Mouse (Mus musculus) stomach, embryonic 14.5 days (tissue): ENCODE measurements around the gene Dmwd. TPM values are rescaled to one million over a fixed set of nuclear protein-coding genes. Genes with fewer than 3 reads are reported as not detected.

Source experiments
- ATAC-seq: fragments of 200-750 bp; cut with Nextera tagmentation; 2 replicates; pipeline ENCODE4 v1.8.0; 2017; ENCODE audit warnings: low read depth, moderate TSS enrichment; ENCODE audit not compliant: insufficient number of reproducible peaks, insufficient read depth, low FRiP score
- H3K27ac ChIP-seq: fragments of 300-500 bp; sonication (generic); 2 replicates; pipeline ENCODE4 v1.5.1; 2014; ENCODE audit warnings: mild to moderate bottlenecking, low read length, moderate library complexity, mixed read lengths
- H3K27me3 ChIP-seq: fragments of 300-500 bp; sonication (generic); 2 replicates; pipeline ENCODE4 v1.6.1; 2014; ENCODE audit warnings: low read length, control low read depth, mixed read lengths; ENCODE audit not compliant: control insufficient read depth, insufficient read depth
- H3K36me3 ChIP-seq: fragments of 300-500 bp; sonication (generic); 2 replicates; pipeline ENCODE4 v1.6.1; 2014; ENCODE audit warnings: mild to moderate bottlenecking, control low read depth, low read length, moderate library complexity, mixed read lengths; ENCODE audit not compliant: control insufficient read depth, insufficient read depth
- H3K4me1 ChIP-seq: fragments of 300-500 bp; sonication (generic); 2 replicates; pipeline ENCODE4 v1.6.1; 2014; ENCODE audit warnings: low read length, control low read depth, mixed read lengths; ENCODE audit not compliant: control insufficient read depth, insufficient read depth
- H3K4me2 ChIP-seq: fragments of 300-500 bp; sonication (generic); replicated peaks from 2 replicates; pipeline ENCODE4 v1.6.1; 2014; ENCODE audit warnings: low read depth, low read length, control low read depth
- H3K4me3 ChIP-seq: fragments of 300-500 bp; sonication (generic); 2 replicates; pipeline ENCODE4 v1.5.1; 2014; ENCODE audit warnings: low read depth, low read length, control low read depth
- H3K9ac ChIP-seq: fragments of 300-500 bp; sonication (generic); replicated peaks from 2 replicates; pipeline ENCODE4 v1.6.1; 2014; ENCODE audit warnings: low read depth, mild to moderate bottlenecking, control low read depth, low read length, moderate library complexity, mixed read lengths
- H3K9me3 ChIP-seq: fragments of 300-500 bp; sonication (generic); 2 replicates; pipeline ENCODE4 v1.6.1; 2016; ENCODE audit warnings: low read depth, low read length, control low read depth; ENCODE audit not compliant: control insufficient read depth
- WGBS: fragments of 180-500 bp; shearing (Covaris S2); extraction: QIAGEN DNeasy Blood & Tissue Kit; methylation state at CpG from one replicate; pipeline ENCODE4 v1.1.7; 2014; 5-methylcytosine and 5-hydroxymethylcytosine counted together
- polyA plus RNA-seq: library from polyadenylated mRNA; unstranded; fragments of >200 nt; fragmentation: Nextera tagmentation; extraction: Ambion mirVana; gene quantifications from 2 replicates; pipeline ENCODE4 v1.2.1, GENCODE M21; 2014

The Dmwd gene
- polyA plus RNA-seq, 1 experiment from 2014 or later: 16.8 TPM

GRCm38 (mm10) chr7:19050172-19050571 lies 25.9 kb upstream of the Dmwd start:
- H3K36me3 ChIP-seq: peaks cover 64% of the 10 kb centered on the region

GRCm38 (mm10) chr7:19051161-19051560 lies 24.9 kb upstream of the Dmwd start:
- 72% methylated on average over 4 of the region's 4 CpGs for WGBS
- no peaks in the 10 kb centered on the region for H3K9me3 ChIP-seq
- no peak overlapping the region for H3K4me3 ChIP-seq
- H3K36me3 ChIP-seq: peaks cover 54% of the 10 kb centered on the region
- H3K27ac ChIP-seq: no peak overlapping the region
- no peaks in the 10 kb centered on the region for H3K27me3 ChIP-seq
- ATAC-seq: no peak
- no peak overlapping the region for H3K9ac ChIP-seq
- H3K4me2 ChIP-seq: no peak overlapping the region
- peaks cover 5% of the 10 kb centered on the region; the same call in 1 of the 2 replicates for H3K4me1 ChIP-seq

More at GRCm38 (mm10) chr7:19050172-19050571, 25.9 kb upstream of the Dmwd start:
- WGBS: 85% methylated on average over 8 of the region's 8 CpGs
- H3K9me3 ChIP-seq: no peaks in the 10 kb centered on the region
- H3K27ac ChIP-seq: no peak overlapping the region
- H3K27me3 ChIP-seq: no peaks in the 10 kb centered on the region
- peaks cover 5% of the 10 kb centered on the region; the same call in 1 of the 2 replicates for H3K4me1 ChIP-seq
- no peak for ATAC-seq
- no peak overlapping the region for H3K4me3 ChIP-seq
- no peak overlapping the region for H3K9ac ChIP-seq
- H3K4me2 ChIP-seq: no peak overlapping the region

GRCm38 (mm10) chr7:19052345-19053135 lies 23.5 kb upstream of the Dmwd start:
- no peak overlapping the region for H3K4me2 ChIP-seq
- H3K27ac ChIP-seq: no peak overlapping the region
- no peaks in the 10 kb centered on the region for H3K27me3 ChIP-seq
- no peaks in the 10 kb centered on the region for H3K9me3 ChIP-seq
- 92% methylated on average over 15 of the region's 15 CpGs for WGBS
- no peak overlapping the region for H3K9ac ChIP-seq
- H3K4me3 ChIP-seq: no peak overlapping the region
- no peak for ATAC-seq
- peaks cover 5% of the 10 kb centered on the region; the same call in 1 of the 2 replicates for H3K4me1 ChIP-seq
- peaks cover 42% of the 10 kb centered on the region for H3K36me3 ChIP-seq

- Histone ChIP-seq H3K27ac (no peak overlapping the region), H3K9ac (no peak overlapping the region), H3K9me3 (no peaks in the 10 kb centered on the region), H3K4me3 (no peak overlapping the region), H3K4me1 (peaks cover 5% of the 10 kb centered on the region; the same call in 1 of the 2 replicates), H3K27me3 (no peaks in the 10 kb centered on the region), H3K36me3 (peaks cover 36% of the 10 kb centered on the region), H3K4me2 (no peak overlapping the region)
- ATAC-seq: no peak
- 84% methylated on average over 7 of the region's 7 CpGs for WGBS
Measured at GRCm38 (mm10) chr7:19053136-19053532, 22.9 kb upstream of the Dmwd start.

- ATAC-seq: no peak
- Histone ChIP-seq H3K4me1 (peaks cover 5% of the 10 kb centered on the region; the same call in 1 of the 2 replicates), H3K4me2 (peak within 1 kb of the TSS; percentile 16; the same call in 1 of the 2 replicates), H3K36me3 (peaks cover 25% of the 10 kb centered on the region), H3K9ac (no peak within 1 kb of the TSS), H3K27ac (no peak within 1 kb of the TSS), H3K4me3 (no peak within 1 kb of the TSS), H3K27me3 (no peaks in the 10 kb centered on the region), H3K9me3 (no peaks in the 10 kb centered on the region)
- 28% methylated on average over 33 of the region's 33 CpGs for WGBS
Measured at GRCm38 (mm10) chr7:19054047-19054776, 21.8 kb upstream of the Dmwd start, which contains the start of gene Rsph6a. Rsph6a (plus strand) TSS chr7:19054690.

- Histone ChIP-seq H3K9me3 (no peaks in the 10 kb centered on the region), H3K4me3 (no peak overlapping the region), H3K27ac (no peak overlapping the region), H3K36me3 (peaks cover 21% of the 10 kb centered on the region), H3K9ac (no peak overlapping the region), H3K4me2 (0 out of 2 replicates have a peak overlapping the region, but pooled peaks have one; percentile 16), H3K4me1 (peaks cover 5% of the 10 kb centered on the region; the same call in 1 of the 2 replicates), H3K27me3 (no peaks in the 10 kb centered on the region)
- 77% methylated on average over 9 of the region's 9 CpGs for WGBS
- no peak for ATAC-seq
Measured at GRCm38 (mm10) chr7:19054777-19055076, 21.3 kb upstream of the Dmwd start.

GRCm38 (mm10) chr7:19055108-19055507 lies 20.9 kb upstream of the Dmwd start:
- no peak overlapping the region for H3K27ac ChIP-seq
- no peak overlapping the region for H3K9ac ChIP-seq
- H3K9me3 ChIP-seq: no peaks in the 10 kb centered on the region
- no peak overlapping the region for H3K4me2 ChIP-seq
- ATAC-seq: no peak
- H3K4me1 ChIP-seq: peaks cover 5% of the 10 kb centered on the region; the same call in 1 of the 2 replicates
- peaks cover 17% of the 10 kb centered on the region for H3K36me3 ChIP-seq
- H3K27me3 ChIP-seq: no peaks in the 10 kb centered on the region
- 88% methylated on average over 8 of the region's 8 CpGs for WGBS
- no peak overlapping the region for H3K4me3 ChIP-seq

GRCm38 (mm10) chr7:19057405-19057804 lies 18.6 kb upstream of the Dmwd start:
- H3K9ac ChIP-seq: no peak overlapping the region
- H3K9me3 ChIP-seq: no peaks in the 10 kb centered on the region
- no peak overlapping the region for H3K4me2 ChIP-seq
- WGBS: 85% methylated on average over 10 of the region's 10 CpGs
- ATAC-seq: no peak
- no peaks in the 10 kb centered on the region for H3K36me3 ChIP-seq
- H3K27ac ChIP-seq: no peak overlapping the region
- peaks cover 5% of the 10 kb centered on the region; the same call in 1 of the 2 replicates for H3K4me1 ChIP-seq
- H3K4me3 ChIP-seq: no peak overlapping the region
- no peaks in the 10 kb centered on the region for H3K27me3 ChIP-seq
